Mouse (Mus musculus) A20 (cell line): ENCODE measurements around the gene Znhit6.

ENCODE experiments used
- DNase-seq: peaks from one replicate; pipeline ENCODE4 v3.0.0-alpha.2; 2011; ENCODE audit warnings: low read depth, low spot score

Gene Znhit6

DNA sequence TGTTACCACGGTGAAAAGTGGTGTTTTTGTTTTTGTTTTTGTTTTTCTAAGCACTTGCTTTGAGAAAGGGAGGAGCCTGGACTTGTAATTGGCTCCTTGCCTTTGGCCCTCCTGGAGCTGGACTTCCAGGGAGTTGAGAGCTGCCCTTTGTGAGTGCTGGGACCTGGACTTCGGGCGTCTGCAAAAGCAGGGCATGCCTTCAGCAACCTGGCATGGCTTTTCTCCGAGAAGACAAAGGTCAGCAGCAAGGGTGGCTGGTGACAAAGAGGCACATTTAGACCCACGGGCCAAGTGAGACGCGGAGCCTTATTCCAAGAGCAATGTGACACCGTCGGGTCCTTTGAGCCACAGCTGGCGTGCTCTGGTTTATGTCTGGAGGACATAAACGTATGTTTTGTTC is 66.9 kb downstream of the Znhit6 start:
- DNase-seq, result no peak

DNA sequence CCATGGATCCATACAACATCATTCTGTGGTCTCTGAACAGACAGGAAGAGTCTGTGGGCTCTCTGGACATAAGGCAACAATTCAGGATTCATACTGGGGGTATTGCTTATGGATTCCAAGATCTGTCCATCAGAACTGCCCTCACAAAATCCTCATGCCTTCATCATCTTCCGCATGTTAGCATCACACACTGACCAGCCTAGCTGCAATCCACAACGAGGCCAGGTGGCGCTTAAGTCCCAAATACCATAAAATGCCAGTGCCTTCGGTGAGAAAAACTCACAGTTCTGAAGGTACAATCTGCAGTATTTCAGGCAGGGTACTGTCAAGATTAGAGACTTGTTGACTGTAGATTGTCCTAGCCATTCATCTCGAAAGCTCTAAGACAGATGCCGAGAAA is 69.5 kb downstream of the Znhit6 start:
- DNase-seq, result no peak

DNA sequence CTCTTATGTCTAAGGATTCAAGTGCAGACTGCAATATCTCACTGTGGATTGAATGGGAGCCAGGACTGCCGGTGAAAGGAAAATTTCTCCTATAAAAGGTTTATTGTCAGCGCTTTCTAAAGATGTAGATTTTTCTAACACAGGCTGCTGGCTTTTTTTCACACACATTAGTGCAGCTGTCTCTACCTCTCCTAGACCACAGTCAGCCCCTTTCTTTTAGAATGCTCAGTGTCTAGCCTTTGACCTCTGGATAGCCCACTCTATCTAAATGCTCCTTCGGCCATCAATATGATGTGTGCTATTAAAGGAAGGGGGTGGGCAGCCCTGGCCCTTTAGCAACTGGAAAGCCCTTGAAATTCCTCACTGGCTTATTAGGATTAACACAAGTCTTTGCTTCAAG is 70.0 kb downstream of the Znhit6 start:
- DNase-seq, result no peak

DNA sequence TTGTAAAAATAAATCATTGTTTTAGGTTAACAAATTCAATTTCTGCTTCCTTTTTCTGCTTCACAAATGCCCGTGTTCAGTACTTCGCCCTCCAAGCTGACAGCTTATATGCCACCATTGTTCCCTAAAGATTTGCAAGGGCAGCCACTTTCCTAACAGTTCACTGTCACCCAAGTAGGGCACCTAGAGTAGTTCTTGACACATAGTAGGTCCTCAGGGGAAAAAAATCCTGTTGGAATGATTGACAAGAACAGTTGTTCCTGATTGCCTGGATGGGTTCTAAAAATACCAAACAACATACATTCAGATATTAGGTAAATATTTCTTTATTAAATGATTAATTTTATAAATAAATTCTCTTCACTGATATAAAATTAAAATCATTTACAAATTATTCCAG is 70.7 kb downstream of the Znhit6 start:
- no peak for DNase-seq

DNA sequence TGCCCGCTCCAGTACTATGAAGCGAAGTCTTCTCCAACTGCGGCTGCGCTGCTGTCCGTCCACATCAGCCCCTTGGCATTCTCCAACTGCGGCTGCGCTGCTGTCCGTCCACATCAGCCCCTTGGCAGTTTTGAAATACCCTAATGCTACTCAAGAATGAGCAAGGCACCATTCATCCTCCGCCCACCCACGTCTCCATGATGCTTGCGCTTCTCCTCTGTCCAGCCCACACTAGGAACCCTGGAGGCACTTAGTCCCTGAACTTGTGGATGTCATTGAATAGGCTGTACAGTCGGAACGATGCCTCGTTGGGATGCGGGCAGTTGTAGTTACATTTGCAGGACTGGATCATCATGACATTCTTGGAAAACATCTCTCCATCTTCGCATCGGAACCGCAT is 71.4 kb downstream of the Znhit6 start:
- no peak for DNase-seq

DNA sequence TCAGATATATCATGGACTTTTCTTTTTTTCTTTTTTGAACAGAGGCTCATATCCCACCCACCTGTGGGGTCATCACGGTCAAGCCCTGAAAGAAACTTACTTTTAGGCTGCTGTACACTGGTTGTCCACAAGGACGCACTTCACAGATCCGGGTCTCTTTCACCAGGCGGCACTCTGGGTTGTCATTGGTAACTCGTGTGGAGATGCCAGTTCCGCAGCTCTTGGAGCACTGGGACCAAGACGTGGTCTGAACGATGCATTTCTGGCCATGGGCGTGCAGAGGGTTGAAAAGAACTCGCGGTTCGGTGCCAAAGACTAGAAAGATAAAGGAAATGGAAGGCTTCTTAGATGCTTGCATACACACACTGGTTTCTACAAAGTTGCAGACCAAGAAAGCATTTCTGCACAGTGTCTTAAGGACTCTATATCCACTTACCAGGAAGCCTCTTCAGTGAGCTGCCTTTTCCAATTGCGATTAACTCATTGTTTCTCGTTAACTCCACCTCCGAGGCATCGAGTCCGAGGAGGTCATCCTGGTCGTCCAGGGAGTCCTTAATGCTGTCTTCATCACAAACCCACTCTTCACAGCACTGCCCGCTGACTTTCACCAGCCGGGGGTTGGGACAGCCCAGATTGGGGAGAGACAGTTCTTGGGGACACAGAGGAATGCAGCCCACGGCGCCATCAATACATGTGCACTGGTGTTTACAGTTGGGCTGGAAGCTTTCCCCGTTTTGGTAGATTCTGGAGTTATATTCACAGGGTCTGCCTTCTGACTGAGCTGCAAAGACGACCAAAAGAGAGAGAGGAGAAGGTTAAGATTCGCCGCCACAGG is 72.3 kb downstream of the Znhit6 start:
- no peak for DNase-seq

DNA sequence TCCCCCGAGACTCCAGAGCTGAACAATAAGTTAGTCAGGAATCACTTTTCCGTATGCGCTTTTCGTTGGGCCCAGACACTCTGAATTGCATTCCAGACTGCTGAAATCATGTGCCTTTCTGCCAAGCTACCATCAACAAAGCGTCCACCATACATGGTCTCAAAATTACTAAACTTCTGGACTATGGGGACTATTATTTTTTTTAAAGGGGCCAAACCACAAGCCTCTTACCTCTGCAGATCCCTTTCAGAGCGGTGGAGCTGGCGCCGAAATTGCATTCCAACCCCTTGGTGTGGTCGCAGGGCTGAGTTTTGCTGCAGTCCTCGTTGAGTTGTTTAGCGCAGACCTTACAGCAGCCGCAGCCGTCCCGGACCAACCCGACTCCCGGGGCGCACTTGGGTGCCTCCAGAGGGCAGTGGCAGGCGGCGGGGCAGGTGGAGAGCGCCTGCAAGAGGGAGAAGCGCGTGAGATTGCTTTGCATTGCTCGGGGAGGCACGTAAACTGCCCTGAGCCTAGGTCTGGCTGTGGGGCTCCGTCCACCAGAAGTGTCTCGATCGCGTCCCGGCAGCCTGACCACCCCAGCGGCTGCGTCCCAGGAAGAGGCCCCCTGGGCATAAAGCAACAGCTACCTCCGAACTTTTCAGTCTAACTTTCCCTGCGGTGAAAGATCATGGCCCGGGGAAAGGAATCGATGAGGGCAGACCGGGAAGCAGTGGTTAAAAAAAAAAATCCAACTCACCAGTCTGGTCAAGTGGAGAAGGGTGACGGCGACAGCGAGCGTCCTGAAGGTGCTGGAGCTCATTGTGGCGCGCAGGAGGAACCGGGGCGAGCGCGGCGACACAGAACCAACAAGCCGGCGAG is 73.2 kb downstream of the Znhit6 start:
- no peak for DNase-seq

DNA sequence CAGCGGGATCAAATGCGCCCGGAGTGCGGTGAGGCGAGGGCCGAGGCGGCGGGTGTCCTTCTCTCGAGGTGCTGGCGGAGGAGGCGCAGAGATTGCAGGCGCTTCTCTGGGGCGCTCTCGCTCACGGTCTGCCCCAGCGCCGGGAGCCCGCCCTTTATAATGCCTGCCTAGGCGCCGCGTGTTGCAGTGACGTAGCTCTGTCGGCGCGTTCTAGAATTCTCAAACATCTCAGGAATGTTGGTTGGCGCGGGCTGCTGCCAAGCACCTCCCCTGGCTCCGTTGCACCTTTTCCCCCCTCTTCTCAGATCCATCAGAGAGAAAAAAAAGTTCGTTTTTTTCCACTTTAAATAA is 73.8 kb downstream of the Znhit6 start, which contains the start of gene Ccn1:
Gene Ccn1 (minus strand): TSS at position 130 of the 351 bp plus-strand sequence.
- no peak for DNase-seq

DNA sequence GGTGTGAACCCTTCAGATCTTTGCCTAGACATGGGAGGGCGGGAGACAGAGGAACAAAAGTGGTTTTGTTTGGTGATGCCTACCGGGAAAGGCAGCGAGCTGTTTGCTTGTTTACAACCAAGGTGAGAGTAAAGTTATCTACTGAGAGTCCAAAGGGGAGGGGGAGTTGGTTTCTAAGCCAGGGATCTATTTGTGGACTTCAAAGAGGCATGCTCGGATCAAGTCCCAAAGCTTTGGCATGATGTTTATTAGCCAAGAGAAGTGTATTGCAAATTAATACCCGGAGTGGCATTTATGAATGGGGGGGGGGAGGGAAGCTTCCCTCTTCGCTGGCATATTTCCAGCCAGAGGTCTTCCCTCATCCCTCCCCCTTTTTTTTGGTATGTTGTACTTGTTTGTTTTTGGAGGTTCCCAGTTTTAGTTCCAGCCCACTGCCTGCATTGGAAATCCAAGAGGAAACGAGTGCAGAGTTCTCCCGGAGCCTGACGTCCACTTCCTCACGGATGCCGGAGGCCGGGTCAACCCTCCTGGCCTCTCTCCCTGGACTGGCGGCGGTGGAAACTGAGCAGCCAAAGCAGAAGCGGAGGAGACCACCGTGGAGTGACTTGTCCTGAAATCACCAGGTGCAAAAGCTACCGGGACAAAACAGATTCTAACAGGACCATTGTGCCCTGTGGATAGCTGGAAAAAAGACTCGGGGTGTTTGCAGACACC is 74.5 kb downstream of the Znhit6 start:
- DNase-seq, result no peak

DNA sequence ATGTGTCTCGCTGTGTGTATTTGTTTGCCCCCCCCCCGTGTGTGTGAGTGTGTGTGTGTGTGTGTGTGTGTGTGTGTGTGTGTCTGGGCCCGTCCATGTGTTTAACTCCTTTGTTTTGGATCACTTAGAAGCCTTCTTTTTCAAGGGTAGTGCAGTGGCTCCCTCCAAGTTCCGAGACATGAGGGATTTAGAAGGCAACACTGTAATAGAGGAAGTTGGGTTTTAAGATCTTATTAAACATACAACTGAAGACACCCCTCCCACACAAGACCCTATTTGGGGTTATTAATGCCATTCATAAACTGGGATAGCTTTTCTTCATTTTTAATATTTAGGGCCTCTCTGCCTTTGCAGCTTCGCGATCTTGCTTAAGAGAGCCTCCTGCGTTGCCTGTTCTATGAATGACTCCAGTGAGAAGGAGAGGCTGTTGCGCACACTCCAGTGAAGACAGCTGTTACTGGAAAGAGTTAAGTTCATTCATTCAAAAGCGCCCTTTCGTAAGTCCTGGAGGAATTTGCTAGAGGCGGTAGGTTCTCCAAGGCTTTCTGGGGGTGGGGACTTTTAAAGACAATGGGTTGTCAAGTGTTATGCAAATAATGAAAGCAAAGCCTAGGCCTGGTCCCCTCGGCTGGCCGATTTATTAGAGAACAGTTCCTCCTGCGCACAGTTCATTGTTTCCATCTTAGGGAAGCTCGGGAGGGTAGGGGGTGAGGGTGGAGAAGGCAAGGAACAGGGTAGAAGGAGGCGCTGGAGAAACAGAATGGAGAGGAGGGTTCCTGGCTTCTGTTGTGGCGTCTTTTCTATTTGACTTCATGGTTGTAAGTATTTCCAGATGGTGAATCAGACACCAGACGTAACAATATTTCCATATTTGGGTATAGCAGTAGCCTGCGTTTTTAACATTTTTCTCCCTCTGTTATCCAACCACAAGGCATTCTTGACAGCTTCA is 75.3 kb downstream of the Znhit6 start:
- no peak for DNase-seq

DNA sequence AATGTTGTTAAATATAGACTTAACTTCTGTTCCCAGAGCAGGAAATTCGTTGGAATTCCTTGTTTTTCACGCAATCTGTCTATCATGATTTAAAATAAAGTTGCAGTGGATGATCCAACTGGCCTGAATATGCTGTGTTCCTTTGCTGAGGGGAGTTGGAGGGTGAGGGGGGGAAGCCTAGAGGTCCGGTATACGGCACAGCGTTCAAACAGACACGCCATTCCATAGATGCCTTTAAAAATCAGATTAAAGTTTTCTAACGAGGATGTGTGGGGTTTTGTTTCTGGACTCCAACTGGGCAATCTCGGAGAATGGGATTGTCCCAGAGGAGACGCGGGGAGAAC is 75.9 kb downstream of the Znhit6 start:
- no peak for DNase-seq

DNA sequence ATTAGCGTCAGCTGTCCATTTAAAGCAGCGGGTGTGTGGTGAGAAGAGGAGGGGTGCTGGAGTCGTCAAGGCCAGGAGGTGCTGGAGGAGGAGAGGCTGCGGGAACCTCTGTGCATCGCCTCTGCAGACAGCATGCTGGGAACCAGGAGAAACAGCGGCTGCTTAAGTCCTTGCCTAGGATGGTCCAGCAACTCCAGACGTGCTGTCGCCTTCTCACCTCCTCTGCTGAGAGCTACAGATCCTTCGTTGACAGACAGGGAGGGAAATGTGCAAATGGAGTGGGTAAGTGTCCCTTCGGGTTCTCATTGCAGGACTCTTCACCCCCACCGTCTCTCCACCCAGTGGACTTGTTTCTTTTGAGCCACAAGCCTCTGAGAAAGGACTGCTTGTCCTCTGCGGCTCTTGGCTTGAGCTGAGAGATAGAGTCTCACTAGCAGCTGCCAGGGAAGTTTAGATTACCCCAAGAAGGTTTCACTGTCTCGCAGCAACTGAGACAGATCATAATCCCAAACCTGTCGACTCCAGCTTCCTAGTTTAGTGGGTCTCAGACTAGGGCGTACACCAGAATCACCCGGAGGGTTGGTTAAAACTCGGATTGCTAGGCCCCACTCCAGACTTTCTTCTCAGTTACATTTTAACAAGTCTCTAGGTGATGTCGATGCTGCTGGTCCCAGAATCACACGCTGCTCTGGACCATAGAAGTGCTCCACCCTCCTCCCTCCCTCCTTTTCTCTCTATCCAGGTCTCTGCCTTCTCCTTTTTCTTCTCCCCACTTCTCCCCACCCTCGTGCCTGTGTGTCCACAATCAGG is 76.5 kb downstream of the Znhit6 start:
- no peak for DNase-seq

DNA sequence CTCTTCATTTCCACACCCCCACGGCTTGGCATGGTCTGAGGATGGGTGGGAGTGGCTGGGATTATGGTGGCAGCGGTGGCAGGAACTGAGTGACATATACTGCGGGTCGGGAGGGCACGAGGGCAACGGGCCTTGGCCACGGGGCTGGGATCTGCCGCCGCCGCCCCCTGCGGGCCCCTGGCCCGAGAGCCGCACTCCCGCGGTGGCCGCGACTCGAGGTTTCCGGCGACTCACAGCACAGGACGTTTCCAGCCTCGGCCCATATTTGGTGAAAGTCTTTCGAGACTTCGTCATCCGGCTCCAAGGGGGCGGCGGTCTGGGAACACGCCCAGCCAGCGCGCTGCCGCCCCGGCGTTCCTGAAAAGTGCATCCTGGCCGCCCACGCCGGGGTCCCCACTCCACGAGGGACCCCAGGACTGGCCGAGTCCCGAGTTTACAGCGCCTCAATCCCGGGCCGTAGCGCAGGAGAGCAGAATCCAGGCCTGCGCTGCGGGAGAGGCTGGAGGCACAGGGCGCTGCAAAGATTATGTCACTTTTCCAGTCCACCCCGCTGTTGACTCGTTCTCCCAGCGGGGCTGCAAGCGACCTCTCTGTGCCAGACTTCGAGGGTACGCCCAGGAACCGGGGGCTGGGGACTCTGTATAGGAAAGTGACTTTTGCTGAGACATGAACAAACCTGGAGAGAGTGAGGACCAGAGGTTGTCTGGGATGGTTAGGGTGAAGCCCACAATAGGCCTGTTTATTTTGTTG is 77.4 kb downstream of the Znhit6 start:
- no peak for DNase-seq

DNA sequence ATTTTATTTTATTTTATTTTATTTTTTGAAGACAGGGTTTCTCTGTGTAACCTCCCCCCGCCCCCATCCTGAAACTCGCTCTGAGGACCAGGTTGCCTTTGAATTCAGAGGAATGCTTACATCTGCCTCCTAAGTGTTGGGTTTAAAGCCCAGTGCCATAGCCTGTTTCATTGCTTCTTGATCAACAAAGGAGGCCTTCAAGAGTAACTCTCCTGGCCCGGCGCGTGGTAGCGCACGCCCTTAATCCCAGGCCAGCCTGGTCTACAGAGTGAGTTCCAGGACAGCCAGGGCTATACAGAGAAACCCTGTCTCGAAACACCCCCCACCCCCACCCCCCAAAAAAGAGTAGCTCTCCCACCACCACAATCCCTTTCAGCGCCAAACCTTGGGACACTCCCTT is 78.0 kb downstream of the Znhit6 start:
- no peak for DNase-seq
